Mouse (Mus musculus) limb, embryonic 13.5 days (tissue): ENCODE results near the gene Clcn3. TPM values are rescaled to one million over a fixed set of nuclear protein-coding genes. Genes with fewer than 3 reads are reported as not detected.

Experiments used
- ATAC-seq: fragments of 200-750 bp; cut with Nextera tagmentation; 2 replicates; pipeline ENCODE4 v1.8.0; 2017; ENCODE audit warnings: low read depth, moderate number of reproducible peaks, moderate TSS enrichment; ENCODE audit not compliant: low FRiP score
- H3K27ac ChIP-seq: fragments of 300-500 bp; sonication (generic); 2 replicates; pipeline ENCODE4 v1.5.1; 2015; ENCODE audit warnings: inconsistent platforms, mild to moderate bottlenecking, moderate library complexity
- H3K27me3 ChIP-seq: fragments of 300-500 bp; sonication (generic); 2 replicates; pipeline ENCODE4 v1.6.1; 2015; ENCODE audit warnings: mild to moderate bottlenecking, inconsistent platforms
- H3K36me3 ChIP-seq: fragments of 300-500 bp; sonication (generic); 2 replicates; pipeline ENCODE4 v1.6.1; 2015; ENCODE audit warnings: inconsistent platforms, mild to moderate bottlenecking, moderate library complexity
- H3K4me1 ChIP-seq: fragments of 300-500 bp; sonication (generic); 2 replicates; pipeline ENCODE4 v1.6.1; 2015; ENCODE audit warnings: inconsistent platforms
- H3K4me2 ChIP-seq: fragments of 300-500 bp; sonication (generic); replicated peaks from 2 replicates; pipeline ENCODE4 v1.6.1; 2015; ENCODE audit warnings: inconsistent platforms, mild to moderate bottlenecking, moderate library complexity
- H3K4me3 ChIP-seq: fragments of 300-500 bp; sonication (generic); 2 replicates; pipeline ENCODE4 v1.5.1; 2015; ENCODE audit warnings: moderate library complexity, mild to moderate bottlenecking, inconsistent platforms
- H3K9ac ChIP-seq: fragments of 300-500 bp; sonication (generic); 2 replicates; pipeline ENCODE4 v1.6.1; 2015; ENCODE audit warnings: mild to moderate bottlenecking, inconsistent platforms
- H3K9me3 ChIP-seq: fragments of 300-500 bp; sonication (generic); 2 replicates; pipeline ENCODE4 v1.6.1; 2016; ENCODE audit warnings: inconsistent platforms
- WGBS: fragments of 180-500 bp; shearing (Covaris S2); methylation state at CpG from one replicate; pipeline ENCODE4 v1.1.7; 2015; 5-methylcytosine and 5-hydroxymethylcytosine counted together
- polyA plus RNA-seq: library from polyadenylated mRNA; unstranded; fragments of >200 nt; fragmentation: Nextera tagmentation; extraction: Ambion mirVana; gene quantifications from 2 replicates; pipeline ENCODE4 v1.2.1, GENCODE M21; 2015

Gene Clcn3
- polyA plus RNA-seq, 1 experiment from 2014 or later, result 12.9 TPM

GRCm38 (mm10) chr8:60973448-60973847 is 9.7 kb downstream of the Clcn3 start:
- no peak overlapping the region for H3K4me2 ChIP-seq
- no peak overlapping the region for H3K27ac ChIP-seq
- H3K4me3 ChIP-seq, result no peak overlapping the region
- peaks cover 10% of the 10 kb centered on the region for H3K4me1 ChIP-seq
- 88% methylated on average over 2 of the region's 2 CpGs for WGBS
- no peak for ATAC-seq
- H3K9me3 ChIP-seq, result no peaks in the 10 kb centered on the region
- no peak overlapping the region for H3K9ac ChIP-seq
- H3K36me3 ChIP-seq, result no peaks in the 10 kb centered on the region
- no peaks in the 10 kb centered on the region for H3K27me3 ChIP-seq

GRCm38 (mm10) chr8:60971808-60972207 is 11.3 kb downstream of the Clcn3 start:
- WGBS, result 56% methylated on average over 4 of the region's 4 CpGs
- Histone ChIP-seq H3K36me3 (no peaks in the 10 kb centered on the region), H3K4me3 (no peak overlapping the region), H3K27me3 (no peaks in the 10 kb centered on the region), H3K9me3 (no peaks in the 10 kb centered on the region), H3K4me1 (peaks cover 9% of the 10 kb centered on the region; the same call in 1 of the 2 replicates), H3K27ac (no peak overlapping the region), H3K4me2 (no peak overlapping the region), H3K9ac (no peak overlapping the region)
- no peak for ATAC-seq

- Histone ChIP-seq H3K27me3 (no peaks in the 10 kb centered on the region), H3K27ac (no peak overlapping the region), H3K9ac (no peak overlapping the region), H3K36me3 (no peaks in the 10 kb centered on the region), H3K4me2 (no peak overlapping the region), H3K4me3 (no peak overlapping the region), H3K4me1 (peaks cover 20% of the 10 kb centered on the region; the same call in 1 of the 2 replicates), H3K9me3 (no peaks in the 10 kb centered on the region)
- no peak for ATAC-seq
- 39% methylated on average over 2 of the region's 2 CpGs for WGBS
Measured at GRCm38 (mm10) chr8:60969091-60969490, 14.0 kb downstream of the Clcn3 start.

- H3K27ac ChIP-seq, result no peak overlapping the region
- H3K4me3 ChIP-seq, result no peak overlapping the region
- peaks cover 21% of the 10 kb centered on the region for H3K4me1 ChIP-seq
- H3K36me3 ChIP-seq, result no peaks in the 10 kb centered on the region
- H3K9ac ChIP-seq, result no peak overlapping the region
- WGBS, result 56% methylated on average over 3 of the region's 3 CpGs
- no peak overlapping the region for H3K4me2 ChIP-seq
- H3K9me3 ChIP-seq, result no peaks in the 10 kb centered on the region
- H3K27me3 ChIP-seq, result no peaks in the 10 kb centered on the region
- no peak for ATAC-seq
Measured at GRCm38 (mm10) chr8:60965741-60966140, 17.4 kb downstream of the Clcn3 start.

GRCm38 (mm10) chr8:60965306-60965705 is 17.8 kb downstream of the Clcn3 start:
- 62% methylated on average over 6 of the region's 6 CpGs for WGBS

GRCm38 (mm10) chr8:60964518-60964917 is 18.6 kb downstream of the Clcn3 start:
- Histone ChIP-seq H3K9ac (no peak overlapping the region), H3K4me2 (no peak overlapping the region), H3K27ac (no peak overlapping the region), H3K4me1 (peaks cover 21% of the 10 kb centered on the region), H3K9me3 (no peaks in the 10 kb centered on the region), H3K36me3 (no peaks in the 10 kb centered on the region), H3K4me3 (no peak overlapping the region), H3K27me3 (no peaks in the 10 kb centered on the region)
- WGBS, result 71% methylated on average over 4 of the region's 4 CpGs
- ATAC-seq, result no peak

More at GRCm38 (mm10) chr8:60965306-60965705, 17.8 kb downstream of the Clcn3 start:
- Histone ChIP-seq H3K27me3 (no peaks in the 10 kb centered on the region), H3K27ac (no peak overlapping the region), H3K36me3 (no peaks in the 10 kb centered on the region), H3K9me3 (no peaks in the 10 kb centered on the region), H3K4me1 (peaks cover 21% of the 10 kb centered on the region), H3K4me3 (no peak overlapping the region), H3K9ac (no peak overlapping the region), H3K4me2 (no peak overlapping the region)
- ATAC-seq, result no peak

GRCm38 (mm10) chr8:60963931-60964330 is 19.2 kb downstream of the Clcn3 start:
- peaks cover 21% of the 10 kb centered on the region for H3K4me1 ChIP-seq
- no peaks in the 10 kb centered on the region for H3K9me3 ChIP-seq
- H3K4me2 ChIP-seq, result no peak overlapping the region
- H3K9ac ChIP-seq, result no peak overlapping the region
- ATAC-seq, result no peak
- 58% methylated on average over 2 of the region's 2 CpGs for WGBS
- no peaks in the 10 kb centered on the region for H3K36me3 ChIP-seq
- no peak overlapping the region for H3K4me3 ChIP-seq
- H3K27ac ChIP-seq, result no peak overlapping the region
- H3K27me3 ChIP-seq, result no peaks in the 10 kb centered on the region

GRCm38 (mm10) chr8:60962763-60963162 is 20.3 kb downstream of the Clcn3 start:
- no peak for ATAC-seq
- Histone ChIP-seq H3K9ac (no peak overlapping the region), H3K4me1 (peaks cover 21% of the 10 kb centered on the region), H3K27me3 (no peaks in the 10 kb centered on the region), H3K4me3 (no peak overlapping the region), H3K4me2 (no peak overlapping the region), H3K36me3 (no peaks in the 10 kb centered on the region), H3K9me3 (no peaks in the 10 kb centered on the region), H3K27ac (no peak overlapping the region)
- WGBS, result 69% methylated on average over 3 of the region's 3 CpGs

- H3K27ac ChIP-seq, result no peak overlapping the region
- H3K4me3 ChIP-seq, result no peak overlapping the region
- H3K27me3 ChIP-seq, result no peaks in the 10 kb centered on the region
- peaks cover 8% of the 10 kb centered on the region for H3K4me1 ChIP-seq
- ATAC-seq, result no peak
- H3K36me3 ChIP-seq, result no peaks in the 10 kb centered on the region
- H3K9me3 ChIP-seq, result no peaks in the 10 kb centered on the region
- no peak overlapping the region for H3K4me2 ChIP-seq
- 90% methylated on average over 7 of the region's 7 CpGs for WGBS
- no peak overlapping the region for H3K9ac ChIP-seq
Measured at GRCm38 (mm10) chr8:60956847-60957246, 26.3 kb downstream of the Clcn3 start.

- no peaks in the 10 kb centered on the region for H3K36me3 ChIP-seq
- H3K27ac ChIP-seq, result peak overlapping the region; percentile 85
- H3K27me3 ChIP-seq, result no peaks in the 10 kb centered on the region
- peak overlapping the region; percentile 67 for H3K4me2 ChIP-seq
- under 1% methylated on average over 15 of the region's 15 CpGs for WGBS
- peaks cover 9% of the 10 kb centered on the region for H3K4me1 ChIP-seq
- H3K4me3 ChIP-seq, result peak overlapping the region; percentile 40
- H3K9ac ChIP-seq, result peak overlapping the region; percentile 60
- peak; percentile 96 for ATAC-seq
- no peaks in the 10 kb centered on the region for H3K9me3 ChIP-seq
Measured at GRCm38 (mm10) chr8:60954281-60955014, 28.7 kb downstream of the Clcn3 start.

- Histone ChIP-seq H3K9ac (no peak overlapping the region), H3K9me3 (no peaks in the 10 kb centered on the region), H3K4me2 (no peak overlapping the region), H3K4me3 (no peak overlapping the region), H3K4me1 (peaks cover 9% of the 10 kb centered on the region), H3K36me3 (no peaks in the 10 kb centered on the region), H3K27me3 (no peaks in the 10 kb centered on the region), H3K27ac (no peak overlapping the region)
- ATAC-seq, result no peak
- 71% methylated on average over 5 of the region's 5 CpGs for WGBS
Measured at GRCm38 (mm10) chr8:60952803-60953202, 30.3 kb downstream of the Clcn3 start.

GRCm38 (mm10) chr8:60951757-60952156 is 31.3 kb downstream of the Clcn3 start:
- Histone ChIP-seq H3K36me3 (no peaks in the 10 kb centered on the region), H3K27me3 (no peaks in the 10 kb centered on the region), H3K9ac (no peak overlapping the region), H3K4me1 (peaks cover 9% of the 10 kb centered on the region), H3K4me3 (no peak overlapping the region), H3K4me2 (no peak overlapping the region), H3K27ac (no peak overlapping the region), H3K9me3 (no peaks in the 10 kb centered on the region)
- no peak for ATAC-seq
- 100% methylated on average over 1 of the region's 1 CpGs for WGBS

- peaks cover 9% of the 10 kb centered on the region for H3K4me1 ChIP-seq
- no peaks in the 10 kb centered on the region for H3K9me3 ChIP-seq
- no peak overlapping the region for H3K4me3 ChIP-seq
- H3K9ac ChIP-seq, result no peak overlapping the region
- H3K27me3 ChIP-seq, result no peaks in the 10 kb centered on the region
- 80% methylated on average over 4 of the region's 4 CpGs for WGBS
- ATAC-seq, result no peak
- no peak overlapping the region for H3K4me2 ChIP-seq
- H3K36me3 ChIP-seq, result no peaks in the 10 kb centered on the region
- no peak overlapping the region for H3K27ac ChIP-seq
Measured at GRCm38 (mm10) chr8:60951271-60951670, 31.8 kb downstream of the Clcn3 start.
